Comparison of ENCODE assay signal across 13 mouse cellular contexts in the genomic region with DNA sequence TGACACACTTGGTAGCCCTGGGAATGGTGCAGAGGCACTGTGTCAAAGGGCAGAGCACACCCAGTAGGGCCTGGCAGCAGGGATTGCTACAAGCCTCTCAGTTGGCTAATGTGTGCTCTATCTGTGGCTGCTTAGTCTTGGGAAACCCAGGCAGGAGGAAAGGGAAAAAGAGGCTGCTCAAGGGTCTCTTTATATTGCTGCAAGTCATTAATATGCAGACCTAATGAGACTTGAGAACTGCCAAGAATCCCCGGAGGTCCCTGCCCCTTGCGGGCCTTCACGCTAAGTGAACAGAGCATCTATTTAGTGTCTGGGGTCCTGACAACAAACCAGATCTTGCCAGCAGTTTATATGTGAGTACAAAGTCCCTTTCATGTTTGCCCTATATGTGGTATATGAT. TPM values are rescaled to one million over a fixed set of nuclear protein-coding genes. Genes with fewer than 3 reads are reported as not detected.
DNase-seq lines count a peak whose midpoint lies in the region; ATAC-seq and TF ChIP-seq lines count a peak whose summit lies in the region.
"Had no signal": no experiment of that assay in that cellular context is flagged by ENCODE, and none has a peak within 500 bp of the region (broad histone marks: within the 10 kb centered on the region; RNA-seq: fewer than 3 reads in every experiment).

No protein-coding gene starts in this region.

- H3K4me2 ChIP-seq in embryonic facial prominence, embryonic 15.5 days (replicated peaks): no peak overlapping the region
- H3K4me2 ChIP-seq in hindbrain, postnatal 0 days (ENCODE audit: low read depth, low read length): peak overlapping the region; percentile 50
- peak overlapping the region; percentile 26 for H3K4me2 ChIP-seq in neural tube, embryonic 12.5 days (replicated peaks)
- H3K4me2 ChIP-seq: heart, embryonic 13.5 days; stomach, embryonic 15.5 days had no signal

- H3K4me1 ChIP-seq in embryonic facial prominence, embryonic 15.5 days: peaks cover 16% of the 10 kb centered on the region
- no peaks in the 10 kb centered on the region for H3K4me1 ChIP-seq in hindbrain, postnatal 0 days (ENCODE audit: insufficient read depth, low read length)
- peaks cover 6% of the 10 kb centered on the region; the same call in 1 of the 2 replicates for H3K4me1 ChIP-seq in neural tube, embryonic 12.5 days
- peaks cover 18% of the 10 kb centered on the region for H3K4me1 ChIP-seq in heart, embryonic 10.5 days

- peaks cover 18% of the 10 kb centered on the region for H3K27me3 ChIP-seq in embryonic facial prominence, embryonic 15.5 days
- H3K27me3 ChIP-seq in hindbrain, postnatal 0 days (ENCODE audit: insufficient read depth, low read length): no peaks in the 10 kb centered on the region
- H3K27me3 ChIP-seq in neural tube, embryonic 12.5 days (replicated peaks): peaks cover 14% of the 10 kb centered on the region; the same call in 1 of the 2 replicates
- peaks cover 27% of the 10 kb centered on the region for H3K27me3 ChIP-seq in heart, embryonic 10.5 days (ENCODE audit: insufficient read depth, poor library complexity, severe bottlenecking)
- H3K27me3 ChIP-seq: CH12.LX had no signal

- no peak overlapping the region for H3K9ac ChIP-seq in embryonic facial prominence, embryonic 15.5 days
- H3K9ac ChIP-seq in hindbrain, postnatal 0 days (replicated peaks; ENCODE audit: low read length): no peak overlapping the region; the same call in 1 of the 2 replicates
- H3K9ac ChIP-seq in neural tube, embryonic 12.5 days: no peak overlapping the region
- H3K9ac ChIP-seq: heart, embryonic 13.5 days; stomach, embryonic 15.5 days had no signal

- TF ChIP-seq CTCF in hindbrain, postnatal 0 days (IDR thresholded peaks at IDR 0.05; ENCODE audit: low read depth): 0 out of 2 replicates have a peak, but pooled peaks have one; percentile 5

- WGBS in embryonic facial prominence, embryonic 15.5 days: 48% methylated on average over 3 of the region's 3 CpGs
- WGBS in hindbrain, postnatal 0 days: 12% methylated on average over 3 of the region's 3 CpGs
- WGBS in neural tube, embryonic 12.5 days: 12% methylated on average over 3 of the region's 3 CpGs
- WGBS in heart, embryonic 10.5 days: 59% methylated on average over 3 of the region's 3 CpGs

- H3K36me3 ChIP-seq in embryonic facial prominence, embryonic 15.5 days: no peaks in the 10 kb centered on the region
- H3K36me3 ChIP-seq in hindbrain, postnatal 0 days (ENCODE audit: insufficient read depth, low read length): no peaks in the 10 kb centered on the region
- H3K36me3 ChIP-seq in neural tube, embryonic 12.5 days: no peaks in the 10 kb centered on the region
- no peaks in the 10 kb centered on the region for H3K36me3 ChIP-seq in heart, embryonic 10.5 days
- H3K36me3 ChIP-seq: heart, embryonic 13.5 days; stomach, embryonic 15.5 days had no signal

- no peaks in the 10 kb centered on the region for H3K9me3 ChIP-seq in embryonic facial prominence, embryonic 15.5 days (replicated peaks)
- H3K9me3 ChIP-seq in hindbrain, postnatal 0 days (ENCODE audit: low read length): no peaks in the 10 kb centered on the region
- no peaks in the 10 kb centered on the region for H3K9me3 ChIP-seq in neural tube, embryonic 12.5 days
- H3K9me3 ChIP-seq in heart, embryonic 10.5 days: no peaks in the 10 kb centered on the region
- H3K9me3 ChIP-seq: heart, embryonic 13.5 days; stomach, embryonic 15.5 days had no signal

- H3K4me3 ChIP-seq in embryonic facial prominence, embryonic 15.5 days (replicated peaks): no peak overlapping the region
- peak overlapping the region; percentile 21 for H3K4me3 ChIP-seq in hindbrain, postnatal 0 days (ENCODE audit: low read length)
- no peak overlapping the region for H3K4me3 ChIP-seq in neural tube, embryonic 12.5 days
- H3K4me3 ChIP-seq in heart, embryonic 10.5 days: no peak overlapping the region
- H3K4me3 ChIP-seq: heart, embryonic 13.5 days; stomach, embryonic 15.5 days had no signal

- 0 out of 2 replicates have a peak, but pooled peaks have one; percentile 11 for ATAC-seq in embryonic facial prominence, embryonic 15.5 days (ENCODE audit: insufficient number of reproducible peaks, low FRiP score, low TSS enrichment, low read depth)
- peak; percentile 79 for ATAC-seq in hindbrain, postnatal 0 days
- peak; percentile 30 for ATAC-seq in neural tube, embryonic 12.5 days (ENCODE audit: low FRiP score, low read depth)

- H3K27ac ChIP-seq in embryonic facial prominence, embryonic 15.5 days (replicated peaks): no peak overlapping the region
- H3K27ac ChIP-seq in hindbrain, postnatal 0 days: peak overlapping the region; percentile 56; the same call in 1 of the 2 replicates
- no peak overlapping the region for H3K27ac ChIP-seq in neural tube, embryonic 12.5 days
- H3K27ac ChIP-seq in heart, embryonic 10.5 days: no peak overlapping the region
- H3K27ac ChIP-seq: heart, embryonic 13.5 days; stomach, embryonic 15.5 days had no signal

- DNase-seq in frontal cortex, adult 2 months (ENCODE audit: extremely low spot score in 1 of 2, low spot score in 1 of 2): peak; percentile 31 to 56
- no peak for DNase-seq in frontal cortex, postnatal 36 days (ENCODE audit: low spot score in 2 of 2)
- DNase-seq in hindbrain, postnatal 0 days (ENCODE audit: low spot score): peak; percentile 77
- DNase-seq in adrenal gland, postnatal 14 days: no peak
- no peak for DNase-seq in spleen, adult 12 weeks (ENCODE audit: low spot score)
- DNase-seq in heart, embryonic 10.5 days (ENCODE audit: low spot score): no peak
- DNase-seq: kidney, adult 8-10 months; lung, postnatal 4 days had no signal

RNA-seq across cellular contexts. Expression of gene Pcdh10, which starts 6.8 kb away (rescaled TPM):
- polyA plus RNA-seq in frontal cortex, adult 2 months (2012; rRNA removed): 87.3 and 105 TPM in 2 replicates
- polyA plus RNA-seq in embryonic facial prominence, embryonic 15.5 days (2015; fragmentation: Nextera tagmentation; extraction: Ambion mirVana): 4.4 and 4.5 TPM in 2 replicates
- 134 and 136 TPM in 2 replicates for total RNA-seq in hindbrain, postnatal 0 days (2014; rRNA removed)
- polyA plus RNA-seq in hindbrain, postnatal 0 days (2015; fragmentation: Nextera tagmentation; extraction: Ambion mirVana): 19.6 and 21.4 TPM in 2 replicates
- polyA plus RNA-seq in neural tube, embryonic 12.5 days (2016; fragmentation: Nextera tagmentation; extraction: Ambion mirVana): 5.8 and 9.1 TPM in 2 replicates
- total RNA-seq in adrenal gland, postnatal 14 days (2021): 4.4 and 5.8 TPM in 2 replicates
- 0.22 and 0.40 TPM in 2 replicates for polyA plus RNA-seq in heart, embryonic 10.5 days (2016; fragmentation: Nextera tagmentation; extraction: Ambion mirVana)
- total RNA-seq: CH12.LX had no signal

Comparison
In these comparisons a context has a peak if more than half of its experiments do, and no peak if none do; other contexts are left out.
1. DNase-seq: peak in frontal cortex, adult 2 months (2 of 2) and hindbrain, postnatal 0 days (single experiment); none in frontal cortex, postnatal 36 days (0 of 2), adrenal gland, postnatal 14 days (single experiment), spleen, adult 12 weeks (single experiment) and heart, embryonic 10.5 days (single experiment).
2. ATAC-seq: peak in every context shown above with its lines; median percentile 79 in hindbrain, postnatal 0 days; 30 in neural tube, embryonic 12.5 days; 11 in embryonic facial prominence, embryonic 15.5 days.